Mouse (Mus musculus) heart, adult 2 months (tissue): ENCODE measurements at regions not wholly inside any gene's neighbourhood (a gene's known extent, or its start where the extent isn't known, plus 50 kb on each side); places are given as distances from the start of the nearest gene placed in this dataset.
A peak's percentile ranks its signal among the peaks of the same experiment; 100 is the strongest.

Experiments used
- DNase-seq, 2 experiments: peaks; one replicate each; pipeline ENCODE4 v3.0.0; 2021
- H3K27ac ChIP-seq: fragments of 200-600 bp; 2 replicates; pipeline ENCODE4 v1.8.1; 2022
- H3K27me3 ChIP-seq: fragments of 200-500 bp; 2 replicates; pipeline ENCODE4 v1.6.1; 2012; ENCODE audit warnings: mild to moderate bottlenecking, low read length, inconsistent platforms, mixed read lengths; ENCODE audit not compliant: control insufficient read depth, insufficient read depth
- H3K36me3 ChIP-seq: fragments of 200-500 bp; 2 replicates; pipeline ENCODE4 v1.6.1; 2012; ENCODE audit warnings: low read length, inconsistent platforms; ENCODE audit not compliant: control insufficient read depth, insufficient read depth
- H3K4me1 ChIP-seq: fragments of 200-500 bp; 2 replicates; pipeline ENCODE4 v1.6.1; 2011; ENCODE audit warnings: low read length; ENCODE audit not compliant: control insufficient read depth, insufficient read depth
- H3K4me3 ChIP-seq: fragments of 200-600 bp; 2 replicates; pipeline ENCODE4 v1.8.1; 2022
- H3K79me2 ChIP-seq: fragments of 200-500 bp; replicated peaks from 2 replicates; pipeline ENCODE4 v1.6.1; 2012; ENCODE audit warnings: mild to moderate bottlenecking, inconsistent platforms, low read length, moderate library complexity, mixed read lengths; ENCODE audit not compliant: control insufficient read depth, insufficient read depth
- H3K9ac ChIP-seq: fragments of 200-500 bp; 2 replicates; pipeline ENCODE4 v1.6.1; 2012; ENCODE audit warnings: low read depth, mild to moderate bottlenecking, control low read depth, inconsistent platforms, low read length, mixed read lengths
- CTCF ChIP-seq: fragments of 200-600 bp; IDR thresholded peaks from 2 replicates; pipeline ENCODE4 v1.8.1; 2022; ENCODE audit warnings: antibody characterized with exemption, mild to moderate bottlenecking, moderate library complexity
- EP300 ChIP-seq: fragments of 200-500 bp; IDR thresholded peaks from 2 replicates; pipeline ENCODE4 v1.6.1; 2011; ENCODE audit warnings: low read depth, low read length, control low read depth; ENCODE audit not compliant: insufficient read depth
- POLR2A ChIP-seq: fragments of 200-500 bp; IDR thresholded peaks from 2 replicates; pipeline ENCODE4 v1.6.1; 2011; ENCODE audit warnings: mild to moderate bottlenecking, low read depth, low read length, control low read depth; ENCODE audit not compliant: insufficient read depth
- WGBS: fragments of 180-500 bp; shearing (Covaris S2); methylation state at CpG from one replicate; pipeline ENCODE4 v1.1.7; 2018; 5-methylcytosine and 5-hydroxymethylcytosine counted together
- intact Hi-C: fragments of 180-260 bp; cut with DNase I; formaldehyde crosslinking; loops from one replicate; pipeline ENCODE4 v1.15.1; 2025

GRCm38 (mm10) chr5:52064804-52065451, 125.4 kb downstream of the Dhx15 start:
- no peak overlapping the region for H3K9ac ChIP-seq
- intact Hi-C loops = loop anchor here (5.0 to 10.0 kb wide), 4 partner anchors 163 to 1313 kb away; no protein-coding TSS in a partner anchor
- no peaks in the 10 kb centered on the region for H3K79me2 ChIP-seq
- TF ChIP-seq POLR2A = no peak
- peak; percentile 92 for TF ChIP-seq CTCF
- TF ChIP-seq EP300 = peak; percentile 84
- no peak overlapping the region for H3K27ac ChIP-seq
- no peaks in the 10 kb centered on the region; the same call in 1 of the 2 replicates for H3K4me1 ChIP-seq
- no peaks in the 10 kb centered on the region for H3K27me3 ChIP-seq
- H3K4me3 ChIP-seq = no peak overlapping the region
- no peaks in the 10 kb centered on the region for H3K36me3 ChIP-seq
- DNase-seq = peak; percentile 69 to 79
- WGBS = 33% methylated on average over 16 of the region's 16 CpGs

- Histone ChIP-seq H3K9ac (no peak overlapping the region), H3K27me3 (no peaks in the 10 kb centered on the region), H3K79me2 (no peaks in the 10 kb centered on the region), H3K4me3 (no peak overlapping the region), H3K36me3 (no peaks in the 10 kb centered on the region), H3K4me1 (no peaks in the 10 kb centered on the region; the same call in 1 of the 2 replicates), H3K27ac (no peak overlapping the region; the same call in 1 of the 2 replicates)
- TF ChIP-seq POLR2A (no peak), CTCF (no peak), EP300 (no peak)
- whole genome bisulfite sequencing = 52% methylated on average over 4 of the region's 4 CpGs
- intact Hi-C loops = loop anchor here (5.0 to 10.0 kb wide), 3 partner anchors 160 to 1020 kb away; no protein-coding TSS in a partner anchor
- peak; percentile 33 to 51 for DNase-seq
These were observed 128.1 kb downstream of the Dhx15 start for GRCm38 (mm10) chr5:52062214-52062613.

GRCm38 (mm10) chr5:52061226-52061625, 129.1 kb downstream of the Dhx15 start:
- no peaks in the 10 kb centered on the region; the same call in 1 of the 2 replicates for H3K4me1 ChIP-seq
- H3K36me3 ChIP-seq = no peaks in the 10 kb centered on the region
- no peak for DNase-seq
- no peak overlapping the region for H3K9ac ChIP-seq
- H3K27me3 ChIP-seq = no peaks in the 10 kb centered on the region
- TF ChIP-seq EP300 = no peak
- no peak for TF ChIP-seq POLR2A
- no peak for TF ChIP-seq CTCF
- no peaks in the 10 kb centered on the region for H3K79me2 ChIP-seq
- intact Hi-C loops = loop anchor here (5.0 to 10.0 kb wide), 3 partner anchors 159 to 1019 kb away; no protein-coding TSS in a partner anchor
- WGBS = 65% methylated on average over 6 of the region's 6 CpGs
- no peak overlapping the region for H3K27ac ChIP-seq
- H3K4me3 ChIP-seq = no peak overlapping the region

GRCm38 (mm10) chr5:52057261-52057660, 133.1 kb downstream of the Dhx15 start:
- intact Hi-C loops = no loop called here

GRCm38 (mm10) chr5:52052072-52052465, 138.2 kb downstream of the Dhx15 start:
- H3K27ac ChIP-seq = no peak overlapping the region
- intact Hi-C loops = no loop called here

More at GRCm38 (mm10) chr5:52057261-52057660, 133.1 kb downstream of the Dhx15 start:
- TF ChIP-seq EP300 (no peak), CTCF (no peak), POLR2A (no peak)
- Histone ChIP-seq H3K27ac (no peak overlapping the region), H3K79me2 (no peaks in the 10 kb centered on the region), H3K27me3 (no peaks in the 10 kb centered on the region), H3K36me3 (no peaks in the 10 kb centered on the region), H3K4me3 (no peak overlapping the region), H3K4me1 (no peaks in the 10 kb centered on the region; the same call in 1 of the 2 replicates), H3K9ac (no peak overlapping the region)
- 89% methylated on average over 1 of the region's 1 CpGs for WGBS
- DNase-seq = no peak

More at GRCm38 (mm10) chr5:52052072-52052465, 138.2 kb downstream of the Dhx15 start:
- Histone ChIP-seq H3K4me3 (no peak overlapping the region), H3K9ac (no peak overlapping the region), H3K4me1 (no peaks in the 10 kb centered on the region), H3K79me2 (no peaks in the 10 kb centered on the region), H3K27me3 (no peaks in the 10 kb centered on the region), H3K36me3 (no peaks in the 10 kb centered on the region)
- 74% methylated on average over 4 of the region's 4 CpGs for WGBS
- no peak for DNase-seq
- no peak for TF ChIP-seq CTCF
- no peak for TF ChIP-seq EP300
- no peak for TF ChIP-seq POLR2A
